Mouse (Mus musculus) intestine, postnatal 0 days (tissue): Measurements from ENCODE around the gene Sema5a. TPM values are rescaled to one million over a fixed set of nuclear protein-coding genes. Genes with fewer than 3 reads are reported as not detected.

Experiments used
- ATAC-seq: fragments of 200-750 bp; cut with Nextera tagmentation; 2 replicates; pipeline ENCODE4 v1.8.0; 2017; ENCODE audit warnings: mild to moderate bottlenecking, moderate TSS enrichment, moderate library complexity
- H3K27ac ChIP-seq: fragments of 300-500 bp; sonication (generic); 2 replicates; pipeline ENCODE4 v1.5.1; 2014; ENCODE audit warnings: mild to moderate bottlenecking, low read depth, low read length, moderate library complexity
- H3K27me3 ChIP-seq: fragments of 300-500 bp; sonication (generic); replicated peaks from 2 replicates; pipeline ENCODE4 v1.6.1; 2014; ENCODE audit warnings: low read length, mixed read lengths; ENCODE audit not compliant: control insufficient read depth, insufficient read depth
- H3K36me3 ChIP-seq: fragments of 300-500 bp; sonication (generic); 2 replicates; pipeline ENCODE4 v1.6.1; 2014; ENCODE audit warnings: mild to moderate bottlenecking, moderate library complexity; ENCODE audit not compliant: control insufficient read depth, insufficient read depth
- H3K4me1 ChIP-seq: fragments of 300-500 bp; sonication (generic); replicated peaks from 2 replicates; pipeline ENCODE4 v1.6.1; 2014; ENCODE audit warnings: antibody characterized with exemption, low read length, mixed read lengths; ENCODE audit not compliant: control insufficient read depth, insufficient read depth
- H3K4me2 ChIP-seq: fragments of 300-500 bp; sonication (generic); replicated peaks from 2 replicates; pipeline ENCODE4 v1.6.1; 2014; ENCODE audit warnings: low read depth, mild to moderate bottlenecking, moderate library complexity
- H3K4me3 ChIP-seq: fragments of 300-500 bp; sonication (generic); 2 replicates; pipeline ENCODE4 v1.5.1; 2014; ENCODE audit warnings: low read depth, low read length
- H3K9ac ChIP-seq: fragments of 300-500 bp; sonication (generic); 2 replicates; pipeline ENCODE4 v1.6.1; 2014; ENCODE audit warnings: mild to moderate bottlenecking, low read depth, low read length
- H3K9me3 ChIP-seq: fragments of 300-500 bp; sonication (generic); 2 replicates; pipeline ENCODE4 v1.6.1; 2016; ENCODE audit warnings: mixed run types; ENCODE audit not compliant: control insufficient read depth
- CTCF ChIP-seq: sonication (generic); IDR thresholded peaks from 2 replicates; pipeline ENCODE4 v1.5.1; 2016; ENCODE audit warnings: low read depth, mild to moderate bottlenecking, control low read depth, antibody characterized with exemption, moderate library complexity
- WGBS: fragments of 180-500 bp; shearing (Covaris S2); extraction: QIAGEN DNeasy Blood & Tissue Kit; methylation state at CpG from one replicate; pipeline ENCODE4 v1.1.7; 2014; 5-methylcytosine and 5-hydroxymethylcytosine counted together
- polyA plus RNA-seq: library from polyadenylated mRNA; unstranded; fragments of >200 nt; fragmentation: Nextera tagmentation; extraction: Ambion mirVana; gene quantifications from 2 replicates; pipeline ENCODE4 v1.2.1, GENCODE M21; 2015

The Sema5a gene
- polyA plus RNA-seq, 1 experiment from 2014 or later = 5.1 TPM

- H3K27me3 ChIP-seq = no peaks in the 10 kb centered on the region
- no peak overlapping the region for H3K4me2 ChIP-seq
- no peaks in the 10 kb centered on the region for H3K9me3 ChIP-seq
- no peak overlapping the region for H3K9ac ChIP-seq
- no peak for ATAC-seq
- WGBS = 87% methylated on average over 2 of the region's 2 CpGs
- no peaks in the 10 kb centered on the region for H3K4me1 ChIP-seq
- no peak overlapping the region for H3K4me3 ChIP-seq
- H3K36me3 ChIP-seq = no peaks in the 10 kb centered on the region
- TF ChIP-seq CTCF = no peak
- H3K27ac ChIP-seq = no peak overlapping the region
These were observed 448.4 kb downstream of the Sema5a start for GRCm38 (mm10) chr15:32693006-32693405.

GRCm38 (mm10) chr15:32717298-32717985, 472.8 kb downstream of the Sema5a start:
- H3K9ac ChIP-seq = no peak overlapping the region
- WGBS = 74% methylated on average over 4 of the region's 4 CpGs
- no peaks in the 10 kb centered on the region for H3K27me3 ChIP-seq

GRCm38 (mm10) chr15:32718293-32718963, 473.8 kb downstream of the Sema5a start:
- Histone ChIP-seq H3K27me3 (no peaks in the 10 kb centered on the region), H3K9me3 (no peaks in the 10 kb centered on the region), H3K27ac (no peak overlapping the region), H3K4me3 (no peak overlapping the region), H3K36me3 (no peaks in the 10 kb centered on the region), H3K9ac (no peak overlapping the region), H3K4me2 (no peak overlapping the region), H3K4me1 (no peaks in the 10 kb centered on the region)
- no peak; the same call in 1 of the 2 replicates for ATAC-seq
- TF ChIP-seq CTCF = peak; percentile 95
- 32% methylated on average over 4 of the region's 4 CpGs for WGBS

More at GRCm38 (mm10) chr15:32717298-32717985, 472.8 kb downstream of the Sema5a start:
- Histone ChIP-seq H3K9me3 (no peaks in the 10 kb centered on the region), H3K36me3 (no peaks in the 10 kb centered on the region), H3K27ac (no peak overlapping the region), H3K4me1 (no peaks in the 10 kb centered on the region), H3K4me3 (no peak overlapping the region), H3K4me2 (no peak overlapping the region)
- no peak for TF ChIP-seq CTCF
- no peak for ATAC-seq

- H3K9ac ChIP-seq = no peak overlapping the region
- no peak for TF ChIP-seq CTCF
- H3K9me3 ChIP-seq = no peaks in the 10 kb centered on the region
- ATAC-seq = no peak
- no peaks in the 10 kb centered on the region for H3K4me1 ChIP-seq
- no peaks in the 10 kb centered on the region for H3K36me3 ChIP-seq
- 94% methylated on average over 1 of the region's 1 CpGs for WGBS
- H3K4me2 ChIP-seq = no peak overlapping the region
- H3K4me3 ChIP-seq = no peak overlapping the region
- no peaks in the 10 kb centered on the region for H3K27me3 ChIP-seq
- no peak overlapping the region for H3K27ac ChIP-seq
These were observed 474.3 kb downstream of the Sema5a start for GRCm38 (mm10) chr15:32718964-32719311.

GRCm38 (mm10) chr15:32730839-32731238, 486.2 kb downstream of the Sema5a start:
- WGBS = 18% methylated on average over 3 of the region's 3 CpGs
- Histone ChIP-seq H3K9ac (no peak overlapping the region), H3K4me1 (no peaks in the 10 kb centered on the region), H3K27ac (no peak overlapping the region), H3K36me3 (no peaks in the 10 kb centered on the region), H3K4me3 (no peak overlapping the region), H3K9me3 (no peaks in the 10 kb centered on the region), H3K4me2 (no peak overlapping the region), H3K27me3 (no peaks in the 10 kb centered on the region)
- no peak for ATAC-seq
- peak; percentile 80 for TF ChIP-seq CTCF

Other genes starting within 250 kb of the Sema5a start
- gene Tas2r119, start 67.5 kb upstream of the Sema5a start, polyA plus RNA-seq = not detected in 2 replicates